Comparison of ENCODE assay signal across 23 mouse cellular contexts in the genomic region with DNA sequence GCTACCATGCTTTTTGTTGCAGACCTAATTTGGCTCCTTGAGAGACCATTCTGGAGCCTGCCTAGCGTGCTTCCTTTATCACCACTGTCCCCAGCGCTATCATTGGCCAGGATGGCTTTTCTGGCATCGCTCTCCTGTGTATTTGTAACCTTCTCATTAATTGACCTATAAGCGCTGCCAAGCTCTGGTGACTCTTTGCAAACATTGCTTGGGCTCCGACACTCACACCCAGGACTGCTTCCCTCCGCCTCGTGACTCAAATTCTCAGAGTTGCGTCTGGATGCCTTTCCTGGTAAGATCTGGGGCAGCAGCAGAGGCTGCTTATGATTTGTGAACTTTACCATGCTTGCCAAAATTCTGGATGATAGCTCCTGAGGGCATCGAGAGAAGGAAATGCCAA. TPM values are rescaled to one million over a fixed set of nuclear protein-coding genes. Genes with fewer than 3 reads are reported as not detected.
A peak's percentile ranks its signal among the peaks of the same experiment; 100 is the strongest.
DNase-seq lines count a peak whose midpoint lies in the region; ATAC-seq and TF ChIP-seq lines count a peak whose summit lies in the region.
"Had no signal": no experiment of that assay in that cellular context is flagged by ENCODE, and none has a peak within 500 bp of the region (broad histone marks: within the 10 kb centered on the region; RNA-seq: fewer than 3 reads in every experiment).

No protein-coding gene starts in this region.

- H3K4me3 ChIP-seq in gastrocnemius, adult 2 months, result no peak overlapping the region
- H3K4me3 ChIP-seq: embryonic facial prominence, embryonic 15.5 days; forebrain, embryonic 15.5 days; limb, embryonic 12.5 days; liver, embryonic 12.5 days had no signal

- peak; percentile 63 for ATAC-seq in cerebellum, adult (ENCODE audit: insufficient number of reproducible peaks, low FRiP score, low TSS enrichment)
- ATAC-seq: forebrain, embryonic 15.5 days; hindbrain, postnatal 0 days; intestine, embryonic 16.5 days; liver, embryonic 12.5 days had no signal

- peak overlapping the region; percentile 76 for H3K27ac ChIP-seq in gastrocnemius, adult 2 months
- H3K27ac ChIP-seq: embryonic facial prominence, embryonic 15.5 days; forebrain, embryonic 15.5 days; hindbrain, postnatal 0 days; limb, embryonic 12.5 days; liver, embryonic 12.5 days had no signal

- TF ChIP-seq CTCF in gastrocnemius, adult 2 months (IDR thresholded peaks at IDR 0.05), result no peak

- intact Hi-C loops in gastrocnemius, adult 2 months (cut with DNase I), result no loop called here

- DNase-seq in cerebellum, postnatal 14 days, result no peak
- DNase-seq in gastrocnemius, adult 2 months, result peak; percentile 51
- no peak for DNase-seq in gastrocnemius, postnatal 25 days
- peak; percentile 65 for DNase-seq in Muller cell, postnatal 12 days (ENCODE audit: inconsistent ontology term)
- peak; percentile 42 to 72 for DNase-seq in heart, adult 9 months (ENCODE audit: low spot score in 2 of 2)
- no peak for DNase-seq in spleen, postnatal 4 days (ENCODE audit: low spot score in 2 of 2)
- no peak for DNase-seq in layer of hippocampus, postnatal 36 days
- DNase-seq: kidney, adult 9 months; kidney, postnatal 14 days; lung, adult 2 months; lung, postnatal 14 days; right cerebral cortex, adult 18-20 months; right cerebral cortex, postnatal 4 days; thymus, adult 18-20 months; thymus, postnatal 36 days had no signal

RNA-seq across cellular contexts. Expression of a gene that starts 19.8 kb away (rescaled TPM):
- 1 to 10 TPM; 6.5 to 7.7 TPM for total RNA-seq in gastrocnemius, adult 2 months (2021)
- total RNA-seq in gastrocnemius, postnatal 25 days (2021), result 10 to 100 TPM in 1 of 2 experiments, 1 to 10 TPM in 1; 6.7 to 12.7 TPM
- total RNA-seq in layer of hippocampus, postnatal 36 days (2021), result 10 to 100 TPM; 48.7 to 49.2 TPM
- total RNA-seq: hematopoietic stem cell, adult 5-6 weeks had no signal

Comparison
In these comparisons a context has a peak if more than half of its experiments do, and no peak if none do; other contexts are left out.
1. DNase-seq: peak in gastrocnemius, adult 2 months (single experiment), Muller cell, postnatal 12 days (single experiment) and heart, adult 9 months (2 of 2); none in cerebellum, postnatal 14 days (0 of 2), gastrocnemius, postnatal 25 days (single experiment), spleen, postnatal 4 days (0 of 2) and layer of hippocampus, postnatal 36 days (0 of 2).